Mouse (Mus musculus): ENCODE results near the gene AW011738.
A peak's percentile ranks its signal among the peaks of the same experiment; 100 is the strongest.

GRCm38 (mm10) chr4:156203413-156204131, 468 bp downstream of the AW011738 start:
- TF ChIP-seq MYOD1 (IDR thresholded peaks at IDR 0.05; ENCODE audit: control insufficient read depth in 1 of 3, insufficient read length in 2 of 3, low read depth in 2 of 3) (peak in 2 of 3 experiments; percentile 36 to 55), POLR2A (IDR thresholded peaks at IDR 0.05; ENCODE audit: insufficient read length, low read depth) (no peak), POLR2AphosphoS2 (IDR thresholded peaks at IDR 0.05; ENCODE audit: insufficient read length, low read depth) (no peak), MAX (IDR thresholded peaks at IDR 0.05; ENCODE audit: low read depth) (no peak), REST (IDR thresholded peaks at IDR 0.05; ENCODE audit: insufficient read depth, insufficient read length) (no peak), CEBPB (IDR thresholded peaks at IDR 0.05; ENCODE audit: insufficient read depth, poor library complexity, severe bottlenecking) (no peak), TCF12 (IDR thresholded peaks at IDR 0.05; ENCODE audit: insufficient read depth, poor library complexity, severe bottlenecking) (no peak), USF1 (IDR thresholded peaks at IDR 0.05; ENCODE audit: low read depth) (no peak), E2F4 (IDR thresholded peaks at IDR 0.05; ENCODE audit: insufficient read depth) (no peak)

Measured in myocyte (in vitro differentiated cells).